Comparison of ENCODE assay signal across 23 mouse cellular contexts in the genomic region with DNA sequence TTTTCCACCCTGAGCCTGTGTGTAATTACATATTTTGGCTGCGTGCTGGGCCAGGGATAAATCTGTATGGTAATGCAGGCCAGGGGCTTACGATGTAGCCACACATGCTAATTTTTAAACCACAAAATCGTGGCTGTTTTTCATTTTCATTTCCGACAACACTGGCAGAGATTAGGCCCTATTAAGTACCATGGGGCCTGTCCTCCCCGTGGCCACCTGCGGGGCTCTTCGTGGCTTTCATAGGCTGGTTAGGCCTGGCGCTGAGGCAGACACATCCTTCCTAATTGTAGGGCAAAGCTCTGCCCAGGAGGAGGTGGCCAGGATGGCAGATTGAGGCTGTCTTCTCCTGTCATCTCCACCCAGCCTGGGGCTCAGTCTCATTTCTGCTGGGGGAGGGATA. TPM values are rescaled to one million over a fixed set of nuclear protein-coding genes. Genes with fewer than 3 reads are reported as not detected.
DNase-seq lines count a peak whose midpoint lies in the region; ATAC-seq and TF ChIP-seq lines count a peak whose summit lies in the region.
"Had no signal": no experiment of that assay in that cellular context is flagged by ENCODE, and none has a peak within 500 bp of the region (broad histone marks: within the 10 kb centered on the region; RNA-seq: fewer than 3 reads in every experiment).

No protein-coding gene starts in this region.

- no peak overlapping the region for H3K4me3 ChIP-seq in forebrain, embryonic 16.5 days (replicated peaks; ENCODE audit: low read length)
- H3K4me3 ChIP-seq in forebrain, embryonic 11.5 days (ENCODE audit: low read depth, low read length), result no peak overlapping the region
- no peak overlapping the region for H3K4me3 ChIP-seq in midbrain, embryonic 13.5 days (replicated peaks)
- no peak overlapping the region for H3K4me3 ChIP-seq in midbrain, embryonic 11.5 days (ENCODE audit: low read depth, low read length)
- H3K4me3 ChIP-seq in hindbrain, embryonic 13.5 days, result no peak overlapping the region
- H3K4me3 ChIP-seq: embryonic facial prominence, embryonic 15.5 days; erythroblast, embryonic 14.5 days; forebrain, embryonic 10.5 days; heart, embryonic 13.5 days; intestine, embryonic 15.5 days had no signal

- no peaks in the 10 kb centered on the region for H3K9me3 ChIP-seq in forebrain, embryonic 16.5 days (ENCODE audit: control insufficient read depth, low read length)
- no peaks in the 10 kb centered on the region for H3K9me3 ChIP-seq in forebrain, embryonic 11.5 days (ENCODE audit: control insufficient read depth, low read length)
- no peaks in the 10 kb centered on the region for H3K9me3 ChIP-seq in midbrain, embryonic 13.5 days
- H3K9me3 ChIP-seq in midbrain, embryonic 11.5 days (ENCODE audit: control insufficient read depth, low read length), result no peaks in the 10 kb centered on the region
- H3K9me3 ChIP-seq in hindbrain, embryonic 13.5 days, result no peaks in the 10 kb centered on the region
- H3K9me3 ChIP-seq: embryonic facial prominence, embryonic 15.5 days; forebrain, embryonic 10.5 days; G1E; heart, embryonic 13.5 days; intestine, embryonic 15.5 days had no signal

- peaks cover 26% of the 10 kb centered on the region for H3K4me1 ChIP-seq in forebrain, embryonic 16.5 days (replicated peaks; ENCODE audit: control insufficient read depth, insufficient read depth, low read length)
- H3K4me1 ChIP-seq in forebrain, embryonic 11.5 days (replicated peaks; ENCODE audit: control insufficient read depth, insufficient read depth, low read length), result peaks cover 10% of the 10 kb centered on the region; the same call in 1 of the 2 replicates
- H3K4me1 ChIP-seq in midbrain, embryonic 13.5 days (replicated peaks), result peaks cover 61% of the 10 kb centered on the region
- H3K4me1 ChIP-seq in midbrain, embryonic 11.5 days (ENCODE audit: control insufficient read depth, insufficient read depth, low read length), result peaks cover 33% of the 10 kb centered on the region
- peaks cover 48% of the 10 kb centered on the region for H3K4me1 ChIP-seq in hindbrain, embryonic 13.5 days (replicated peaks)
- H3K4me1 ChIP-seq: heart, embryonic 13.5 days; intestine, embryonic 15.5 days had no signal

- no peak overlapping the region for H3K4me2 ChIP-seq in forebrain, embryonic 16.5 days (ENCODE audit: low read length)
- no peak overlapping the region for H3K4me2 ChIP-seq in forebrain, embryonic 11.5 days (ENCODE audit: low read depth, low read length, severe bottlenecking)
- H3K4me2 ChIP-seq in midbrain, embryonic 13.5 days (replicated peaks), result no peak overlapping the region
- H3K4me2 ChIP-seq in midbrain, embryonic 11.5 days, result no peak overlapping the region
- no peak overlapping the region for H3K4me2 ChIP-seq in hindbrain, embryonic 13.5 days
- H3K4me2 ChIP-seq: embryonic facial prominence, embryonic 15.5 days; heart, embryonic 13.5 days; intestine, embryonic 15.5 days had no signal

- WGBS in forebrain, embryonic 16.5 days, result 29% methylated on average over 8 of the region's 8 CpGs
- 50% methylated on average over 8 of the region's 8 CpGs for WGBS in forebrain, embryonic 11.5 days
- 28% methylated on average over 8 of the region's 8 CpGs for WGBS in midbrain, embryonic 13.5 days
- 60% methylated on average over 8 of the region's 8 CpGs for WGBS in midbrain, embryonic 11.5 days
- WGBS in hindbrain, embryonic 13.5 days, result 51% methylated on average over 8 of the region's 8 CpGs

- no peak for TF ChIP-seq CTCF in brain, embryonic 14.5 days (IDR thresholded peaks at IDR 0.05; ENCODE audit: borderline replicate concordance, extremely low read depth, insufficient read depth, insufficient read length)

- no peak overlapping the region for H3K9ac ChIP-seq in forebrain, embryonic 16.5 days (replicated peaks; ENCODE audit: low read depth, low read length)
- H3K9ac ChIP-seq in forebrain, embryonic 11.5 days (ENCODE audit: low read length), result no peak overlapping the region
- H3K9ac ChIP-seq in midbrain, embryonic 13.5 days (replicated peaks), result no peak overlapping the region
- no peak overlapping the region for H3K9ac ChIP-seq in midbrain, embryonic 11.5 days (ENCODE audit: low read length)
- H3K9ac ChIP-seq in hindbrain, embryonic 13.5 days, result no peak overlapping the region
- H3K9ac ChIP-seq: embryonic facial prominence, embryonic 15.5 days; heart, embryonic 13.5 days; intestine, embryonic 15.5 days had no signal

- DNase-seq in forebrain, embryonic 11.5 days (ENCODE audit: low spot score), result no peak
- DNase-seq in midbrain, embryonic 11.5 days (ENCODE audit: low spot score, missing footprints), result no peak
- DNase-seq in brain, embryonic 14.5 days (ENCODE audit: low read depth), result peak; percentile 63
- no peak for DNase-seq in yolk sac, embryonic 10.5 days (ENCODE audit: low spot score)
- DNase-seq: adrenal gland, adult 8-10 months; adrenal gland, postnatal 36 days; cerebellum, adult 11 months; cerebellum, adult 9-10 months; cerebellum, postnatal 36 days; gastrocnemius, postnatal 36 days; heart, adult 11 months; heart, postnatal 36 days; kidney, adult 18-20 months had no signal

- ATAC-seq in forebrain, embryonic 16.5 days, result peak; percentile 31; the same call in 1 of the 2 replicates
- no peak for ATAC-seq in forebrain, embryonic 11.5 days (replicated peaks; ENCODE audit: low FRiP score)
- ATAC-seq in midbrain, embryonic 13.5 days, result 0 out of 2 replicates have a peak, but pooled peaks have one; percentile 7
- no peak for ATAC-seq in midbrain, embryonic 11.5 days (ENCODE audit: low FRiP score)
- ATAC-seq in hindbrain, embryonic 13.5 days (ENCODE audit: low FRiP score), result no peak
- ATAC-seq: intestine, embryonic 15.5 days had no signal

- peaks cover 2% of the 10 kb centered on the region; the same call in 1 of the 2 replicates for H3K27me3 ChIP-seq in forebrain, embryonic 16.5 days (replicated peaks; ENCODE audit: control insufficient read depth, insufficient read depth, low read length)
- H3K27me3 ChIP-seq in forebrain, embryonic 11.5 days (ENCODE audit: control insufficient read depth, insufficient read depth, low read length), result peaks cover 5% of the 10 kb centered on the region; the same call in 1 of the 2 replicates
- peaks cover 12% of the 10 kb centered on the region; the same call in 1 of the 2 replicates for H3K27me3 ChIP-seq in midbrain, embryonic 13.5 days
- H3K27me3 ChIP-seq in midbrain, embryonic 11.5 days (ENCODE audit: control insufficient read depth, insufficient read depth, low read length), result peaks cover 3% of the 10 kb centered on the region; the same call in 1 of the 2 replicates
- peaks cover 23% of the 10 kb centered on the region; the same call in 1 of the 2 replicates for H3K27me3 ChIP-seq in hindbrain, embryonic 13.5 days
- H3K27me3 ChIP-seq: intestine, embryonic 15.5 days had no signal

- no peak overlapping the region for H3K27ac ChIP-seq in forebrain, embryonic 16.5 days (ENCODE audit: low read length)
- no peak overlapping the region for H3K27ac ChIP-seq in forebrain, embryonic 11.5 days (ENCODE audit: low read depth, low read length)
- H3K27ac ChIP-seq in midbrain, embryonic 13.5 days, result peak overlapping the region; percentile 37
- H3K27ac ChIP-seq in midbrain, embryonic 11.5 days (ENCODE audit: low read depth, low read length), result no peak overlapping the region
- 0 out of 2 replicates have a peak overlapping the region, but pooled peaks have one; percentile 15 for H3K27ac ChIP-seq in hindbrain, embryonic 13.5 days
- H3K27ac ChIP-seq: embryonic facial prominence, embryonic 15.5 days; forebrain, embryonic 10.5 days; heart, embryonic 13.5 days; intestine, embryonic 15.5 days had no signal

- H3K36me3 ChIP-seq in forebrain, embryonic 16.5 days (ENCODE audit: control insufficient read depth, insufficient read depth), result no peaks in the 10 kb centered on the region
- no peaks in the 10 kb centered on the region for H3K36me3 ChIP-seq in forebrain, embryonic 11.5 days (ENCODE audit: control insufficient read depth, insufficient read depth, low read length)
- no peaks in the 10 kb centered on the region for H3K36me3 ChIP-seq in midbrain, embryonic 13.5 days
- no peaks in the 10 kb centered on the region for H3K36me3 ChIP-seq in midbrain, embryonic 11.5 days (ENCODE audit: control insufficient read depth, insufficient read depth, low read length)
- no peaks in the 10 kb centered on the region for H3K36me3 ChIP-seq in hindbrain, embryonic 13.5 days
- H3K36me3 ChIP-seq: embryonic facial prominence, embryonic 15.5 days; forebrain, embryonic 10.5 days; G1E; heart, embryonic 13.5 days; intestine, embryonic 15.5 days had no signal

- no peak for TF ChIP-seq POLR2A in brain, embryonic 14.5 days (IDR thresholded peaks at IDR 0.05; ENCODE audit: borderline replicate concordance, extremely low read depth, insufficient read depth, insufficient read length, poor library complexity, severe bottlenecking)

RNA-seq across cellular contexts. Expression of a gene that starts 48.3 kb away (rescaled TPM):
- polyA plus RNA-seq in forebrain, embryonic 16.5 days (2015; fragmentation: Nextera tagmentation; extraction: Ambion mirVana), result 2.7 and 3.0 TPM in 2 replicates
- 9.4 and 10.9 TPM in 2 replicates for polyA plus RNA-seq in forebrain, embryonic 11.5 days (2014; fragmentation: Nextera tagmentation; extraction: Ambion mirVana)
- polyA plus RNA-seq in midbrain, embryonic 13.5 days (2015; fragmentation: Nextera tagmentation; extraction: Ambion mirVana), result 57.5 and 62.7 TPM in 2 replicates
- polyA plus RNA-seq in midbrain, embryonic 11.5 days (2014; fragmentation: Nextera tagmentation; extraction: Ambion mirVana), result 32.8 and 37.6 TPM in 2 replicates
- 36.2 and 64.4 TPM in 2 replicates for polyA plus RNA-seq in brain, embryonic 14.5 days (2012; rRNA removed)
- 64.6 and 67.7 TPM in 2 replicates for polyA plus RNA-seq in hindbrain, embryonic 13.5 days (2015; fragmentation: Nextera tagmentation; extraction: Ambion mirVana)
- polyA plus RNA-seq: erythroblast, embryonic 14.5 days; G1E; heart, embryonic 13.5 days; heart, postnatal 0 days had no signal

Comparison
In these comparisons a context has a peak if more than half of its experiments do, and no peak if none do; other contexts are left out.
1. ATAC-seq: peak in forebrain, embryonic 16.5 days (single experiment) and midbrain, embryonic 13.5 days (single experiment); none in forebrain, embryonic 11.5 days (single experiment), midbrain, embryonic 11.5 days (single experiment) and hindbrain, embryonic 13.5 days (single experiment).
2. H3K27ac ChIP-seq: peak in midbrain, embryonic 13.5 days (single experiment) and hindbrain, embryonic 13.5 days (single experiment); none in forebrain, embryonic 16.5 days (single experiment), forebrain, embryonic 11.5 days (single experiment) and midbrain, embryonic 11.5 days (single experiment).